Mouse (Mus musculus): ENCODE measurements around the gene Def8.
"Not testable (repeated sequence)": the region's sequence is repeated elsewhere in the genome, so short reads cannot be mapped to it uniquely, and the experiment has no call there.

Def8 gene

GRCm38 (mm10) chr8:123414997-123415696, 8.2 kb upstream of the Def8 start:
- not testable (repeated sequence) for DNase-seq

GRCm38 (mm10) chr8:123415967-123416943, 7.1 kb upstream of the Def8 start:
- peak; percentile 81 for DNase-seq

GRCm38 (mm10) chr8:123416944-123417555, 6.3 kb upstream of the Def8 start:
- peak; percentile 82 for DNase-seq

- no peak for DNase-seq
These were observed 3.6 kb upstream of the Def8 start for GRCm38 (mm10) chr8:123419711-123420110.

- DNase-seq = peak; percentile 87
These were observed 2.6 kb upstream of the Def8 start for GRCm38 (mm10) chr8:123420525-123421281.

- DNase-seq = peak; percentile 87
These were observed 2.0 kb upstream of the Def8 start for GRCm38 (mm10) chr8:123421325-123421724.

- DNase-seq = peak; percentile 95
These were observed 1.1 kb upstream of the Def8 start for GRCm38 (mm10) chr8:123422056-123422780.

GRCm38 (mm10) chr8:123422781-123423159, 557 bp upstream of the Def8 start:
- DNase-seq = no peak

GRCm38 (mm10) chr8:123426511-123427509, 3.5 kb downstream of the Def8 start:
- no peak for DNase-seq

GRCm38 (mm10) chr8:123427639-123428275, 4.4 kb downstream of the Def8 start:
- no peak for DNase-seq

- no peak for DNase-seq
These were observed 5.1 kb downstream of the Def8 start for GRCm38 (mm10) chr8:123428343-123428893.

GRCm38 (mm10) chr8:123428939-123429721, 5.8 kb downstream of the Def8 start:
- DNase-seq = no peak

- not testable (repeated sequence) for DNase-seq
These were observed 6.3 kb downstream of the Def8 start for GRCm38 (mm10) chr8:123429722-123430013.

- not testable (repeated sequence) for DNase-seq
These were observed 7.6 kb downstream of the Def8 start for GRCm38 (mm10) chr8:123430936-123431335.

- DNase-seq = no peak
These were observed 8.5 kb downstream of the Def8 start for GRCm38 (mm10) chr8:123431616-123432365.

GRCm38 (mm10) chr8:123432381-123432780, 9.1 kb downstream of the Def8 start:
- no peak for DNase-seq

- DNase-seq = not testable (repeated sequence)
These were observed 10.1 kb downstream of the Def8 start for GRCm38 (mm10) chr8:123433241-123433974.

- DNase-seq = no peak
These were observed 18.5 kb downstream of the Def8 start for GRCm38 (mm10) chr8:123441788-123442187.
